Comparison of ENCODE assay signal across 29 mouse cellular contexts in the genomic region with DNA sequence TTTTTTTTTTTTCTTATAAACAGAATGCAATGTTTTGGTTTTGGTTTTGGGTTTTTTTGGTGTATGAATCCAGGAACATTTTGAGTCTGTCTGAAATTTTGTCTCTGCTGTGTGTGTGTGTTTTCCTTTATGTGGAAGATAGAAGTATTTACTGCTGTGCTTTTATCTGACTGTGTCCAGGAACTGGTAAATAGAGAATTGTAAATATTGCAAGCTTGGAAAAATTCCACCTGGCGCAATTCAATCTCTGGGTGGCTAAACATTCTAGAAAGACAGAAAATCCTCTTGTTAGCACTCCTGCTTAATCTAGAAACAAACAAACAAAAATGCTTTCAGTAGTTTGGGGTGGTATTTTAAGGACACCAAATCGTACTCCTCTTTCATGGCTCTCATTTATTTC.
"Had no signal": no experiment of that assay in that cellular context is flagged by ENCODE, and none has a peak within 500 bp of the region (broad histone marks: within the 10 kb centered on the region; RNA-seq: fewer than 3 reads in every experiment).

No protein-coding gene starts in this region.

- H3K4me2 ChIP-seq: limb, embryonic 12.5 days; limb, embryonic 13.5 days; limb, embryonic 15.5 days; liver, embryonic 11.5 days; liver, embryonic 13.5 days; liver, embryonic 15.5 days; lung, embryonic 15.5 days; midbrain, embryonic 12.5 days; midbrain, embryonic 15.5 days; neural tube, embryonic 12.5 days had no signal

- DNase-seq: layer of hippocampus, postnatal 36 days; left cerebral cortex, postnatal 4 days; liver; liver, embryonic 13.5 days; liver, postnatal 0 days; lung, adult 2 months; lung, postnatal 10 days; lung, postnatal 14 days; lung, postnatal 36 days; lung, postnatal 4 days; midbrain, embryonic 14.5 days had no signal

- H3K4me3 ChIP-seq: left cerebral cortex, adult 2 months; limb, embryonic 10.5 days; limb, embryonic 12.5 days; limb, embryonic 13.5 days; limb, embryonic 15.5 days; liver, embryonic 13.5 days; liver, embryonic 15.5 days; lung, embryonic 15.5 days; megakaryocyte, embryonic 14.5 days; midbrain, embryonic 10.5 days; midbrain, embryonic 12.5 days; midbrain, embryonic 15.5 days; myocyte; neural tube, embryonic 12.5 days had no signal

- H3K9me3 ChIP-seq: limb, embryonic 10.5 days; limb, embryonic 12.5 days; limb, embryonic 13.5 days; limb, embryonic 15.5 days; liver, embryonic 13.5 days; liver, embryonic 15.5 days; lung, embryonic 15.5 days; midbrain, embryonic 10.5 days; midbrain, embryonic 12.5 days; midbrain, embryonic 15.5 days; neural tube, embryonic 12.5 days had no signal

- H3K36me3 ChIP-seq: limb, embryonic 10.5 days; limb, embryonic 12.5 days; limb, embryonic 13.5 days; limb, embryonic 15.5 days; liver, embryonic 13.5 days; liver, embryonic 15.5 days; lung, embryonic 15.5 days; midbrain, embryonic 10.5 days; midbrain, embryonic 12.5 days; midbrain, embryonic 15.5 days; neural tube, embryonic 12.5 days had no signal

- H3K9ac ChIP-seq: limb, embryonic 12.5 days; limb, embryonic 13.5 days; limb, embryonic 15.5 days; liver, embryonic 13.5 days; liver, embryonic 14.5 days; liver, embryonic 15.5 days; liver, postnatal 0 days; lung, embryonic 15.5 days; midbrain, embryonic 12.5 days; midbrain, embryonic 15.5 days; neural tube, embryonic 12.5 days had no signal

- H3K27me3 ChIP-seq: limb, embryonic 12.5 days; limb, embryonic 13.5 days; limb, embryonic 15.5 days; liver, embryonic 13.5 days; liver, embryonic 15.5 days; lung, embryonic 15.5 days; megakaryocyte, embryonic 14.5 days; midbrain, embryonic 15.5 days; neural tube, embryonic 12.5 days had no signal

- ATAC-seq: liver, postnatal 0 days; lung, postnatal 0 days; midbrain, embryonic 15.5 days; midbrain, embryonic 16.5 days had no signal

- H3K4me1 ChIP-seq: limb, embryonic 12.5 days; limb, embryonic 15.5 days; liver, embryonic 13.5 days; liver, embryonic 15.5 days; megakaryocyte, embryonic 14.5 days; midbrain, embryonic 10.5 days; midbrain, embryonic 12.5 days; midbrain, embryonic 15.5 days; neural tube, embryonic 12.5 days had no signal

- H3K27ac ChIP-seq: left cerebral cortex, adult 2 months; limb, embryonic 10.5 days; limb, embryonic 12.5 days; limb, embryonic 13.5 days; limb, embryonic 15.5 days; liver, embryonic 13.5 days; liver, embryonic 14.5 days; liver, embryonic 15.5 days; lung, embryonic 15.5 days; macrophage; midbrain, embryonic 10.5 days; midbrain, embryonic 12.5 days; midbrain, embryonic 15.5 days; neural tube, embryonic 12.5 days had no signal
